Mouse (Mus musculus) megakaryocyte, embryonic 14.5 days (primary cell): ENCODE data around the gene Nfkbie. TPM values are rescaled to one million over a fixed set of nuclear protein-coding genes. Genes with fewer than 3 reads are reported as not detected.
A peak's percentile ranks its signal among the peaks of the same experiment; 100 is the strongest.

ENCODE experiments used
- H3K27me3 ChIP-seq: replicated peaks from 2 replicates; pipeline ENCODE3; 2012; ENCODE audit warnings: inconsistent platforms
- H3K36me3 ChIP-seq: replicated peaks from 2 replicates; pipeline ENCODE3; 2012; ENCODE audit warnings: low read length, inconsistent platforms, mixed read lengths
- H3K4me1 ChIP-seq: 2 replicates; pipeline ENCODE4 v1.6.1; 2012; ENCODE audit warnings: inconsistent platforms
- H3K4me3 ChIP-seq: replicated peaks from 2 replicates; pipeline ENCODE3; 2012; ENCODE audit warnings: moderate library complexity, mild to moderate bottlenecking, inconsistent platforms
- H3K9me3 ChIP-seq: 2 replicates; pipeline ENCODE4 v1.6.1; 2012; ENCODE audit warnings: inconsistent platforms
- FLI1 ChIP-seq: IDR thresholded peaks from 2 replicates; pipeline ENCODE4 v1.6.1; 2012; ENCODE audit warnings: low read length, inconsistent platforms, mixed read lengths
- GATA1 ChIP-seq: IDR thresholded peaks from 3 replicates; pipeline ENCODE4 v1.6.1; 2012; ENCODE audit warnings: mixed read lengths, low read length, inconsistent platforms, borderline replicate concordance
- polyA plus RNA-seq: library from polyadenylated mRNA; stranded (reverse); fragments of >175 nt; gene quantifications from 2 replicates; pipeline ENCODE4 v1.2.3, GENCODE M21; 2012; ENCODE audit warnings: low replicate concordance; ENCODE audit not compliant: insufficient read depth

The Nfkbie gene
- polyA plus RNA-seq, 1 experiment = 9.1 TPM

GRCm38 (mm10) chr17:45557998-45558862 is 2.7 kb downstream of the Nfkbie start:
- Histone ChIP-seq H3K4me3 (peak overlapping the region; percentile 96), H3K27me3 (peaks cover 25% of the 10 kb centered on the region), H3K36me3 (peaks cover 46% of the 10 kb centered on the region)

GRCm38 (mm10) chr17:45559732-45560525 is 4.4 kb downstream of the Nfkbie start:
- TF ChIP-seq FLI1 (no peak), GATA1 (no peak)
- Histone ChIP-seq H3K4me1 (peaks cover 62% of the 10 kb centered on the region), H3K4me3 (no peak overlapping the region), H3K36me3 (peaks cover 48% of the 10 kb centered on the region), H3K27me3 (peaks cover 25% of the 10 kb centered on the region), H3K9me3 (no peaks in the 10 kb centered on the region)

More at GRCm38 (mm10) chr17:45557998-45558862, 2.7 kb downstream of the Nfkbie start:
- TF ChIP-seq FLI1 = no peak
- no peak for TF ChIP-seq GATA1
- Histone ChIP-seq H3K4me1 (peaks cover 68% of the 10 kb centered on the region), H3K9me3 (no peaks in the 10 kb centered on the region)

GRCm38 (mm10) chr17:45563216-45563615 is 7.7 kb downstream of the Nfkbie start:
- Histone ChIP-seq H3K9me3 (no peaks in the 10 kb centered on the region), H3K4me1 (peaks cover 61% of the 10 kb centered on the region), H3K27me3 (peaks cover 15% of the 10 kb centered on the region), H3K36me3 (peaks cover 76% of the 10 kb centered on the region), H3K4me3 (no peak overlapping the region)
- TF ChIP-seq FLI1 (no peak), GATA1 (no peak)

GRCm38 (mm10) chr17:45563655-45564530 is 8.4 kb downstream of the Nfkbie start, which contains the start of gene Slc35b2:
Gene Slc35b2 (plus strand): TSS chr17:45563874.
- Histone ChIP-seq H3K9me3 (no peaks in the 10 kb centered on the region), H3K27me3 (peaks cover 11% of the 10 kb centered on the region), H3K36me3 (peaks cover 76% of the 10 kb centered on the region), H3K4me3 (peak within 1 kb of the TSS; percentile 99), H3K4me1 (peaks cover 58% of the 10 kb centered on the region)
- 0 out of 2 replicates have a peak, but pooled peaks have one; percentile 26 for TF ChIP-seq FLI1
- no peak for TF ChIP-seq GATA1

- peaks cover 78% of the 10 kb centered on the region for H3K36me3 ChIP-seq
- H3K4me1 ChIP-seq = peaks cover 57% of the 10 kb centered on the region
- H3K4me3 ChIP-seq = peak overlapping the region; percentile 99
- TF ChIP-seq FLI1 (no peak), GATA1 (no peak)
- peaks cover 7% of the 10 kb centered on the region for H3K27me3 ChIP-seq
- H3K9me3 ChIP-seq = no peaks in the 10 kb centered on the region
Observed at GRCm38 (mm10) chr17:45564531-45565084, 9.1 kb downstream of the Nfkbie start.

GRCm38 (mm10) chr17:45565103-45565502 is 9.6 kb downstream of the Nfkbie start:
- no peaks in the 10 kb centered on the region for H3K9me3 ChIP-seq
- H3K27me3 ChIP-seq = peaks cover 5% of the 10 kb centered on the region
- H3K4me3 ChIP-seq = peak overlapping the region; percentile 99
- H3K36me3 ChIP-seq = peaks cover 78% of the 10 kb centered on the region
- peaks cover 60% of the 10 kb centered on the region for H3K4me1 ChIP-seq
- no peak for TF ChIP-seq FLI1
- no peak for TF ChIP-seq GATA1

GRCm38 (mm10) chr17:45566031-45566359 is 10.5 kb downstream of the Nfkbie start:
- TF ChIP-seq FLI1 (no peak), GATA1 (no peak)
- H3K36me3 ChIP-seq = peaks cover 78% of the 10 kb centered on the region
- H3K9me3 ChIP-seq = no peaks in the 10 kb centered on the region
- no peak overlapping the region for H3K4me3 ChIP-seq
- H3K27me3 ChIP-seq = no peaks in the 10 kb centered on the region
- H3K4me1 ChIP-seq = peaks cover 63% of the 10 kb centered on the region

- H3K4me3 ChIP-seq = no peak overlapping the region
- H3K36me3 ChIP-seq = peaks cover 81% of the 10 kb centered on the region
- H3K27me3 ChIP-seq = no peaks in the 10 kb centered on the region
- H3K4me1 ChIP-seq = peaks cover 69% of the 10 kb centered on the region
- H3K9me3 ChIP-seq = no peaks in the 10 kb centered on the region
- no peak for TF ChIP-seq GATA1
- TF ChIP-seq FLI1 = no peak
Observed at GRCm38 (mm10) chr17:45566360-45567161, 11.1 kb downstream of the Nfkbie start.

GRCm38 (mm10) chr17:45567162-45567601 is 11.7 kb downstream of the Nfkbie start:
- no peak for TF ChIP-seq GATA1
- no peaks in the 10 kb centered on the region for H3K9me3 ChIP-seq
- peaks cover 79% of the 10 kb centered on the region for H3K36me3 ChIP-seq
- H3K27me3 ChIP-seq = no peaks in the 10 kb centered on the region
- H3K4me1 ChIP-seq = peaks cover 71% of the 10 kb centered on the region
- no peak overlapping the region for H3K4me3 ChIP-seq
